Mouse (Mus musculus) right cerebral cortex, postnatal 14 days (tissue): ENCODE data around the gene Parm1.

Experiments used
- DNase-seq: peaks from one replicate; pipeline ENCODE4 v3.0.0; 2022

Gene Parm1

GRCm38 (mm10) chr5:91517480-91518301, at the start of gene Parm1:
Parm1 (plus strand) TSS chr5:91517615.
- DNase-seq = peak; percentile 77

- DNase-seq = no peak
Measured at GRCm38 (mm10) chr5:91475241-91475640, 42.2 kb upstream of the Parm1 start.

GRCm38 (mm10) chr5:91476863-91477262, 40.6 kb upstream of the Parm1 start:
- DNase-seq = no peak

GRCm38 (mm10) chr5:91478673-91479072, 38.7 kb upstream of the Parm1 start:
- no peak for DNase-seq

- no peak for DNase-seq
Measured at GRCm38 (mm10) chr5:91480129-91480528, 37.3 kb upstream of the Parm1 start.

GRCm38 (mm10) chr5:91484324-91484723, 33.1 kb upstream of the Parm1 start:
- no peak for DNase-seq

GRCm38 (mm10) chr5:91494456-91494855, 23.0 kb upstream of the Parm1 start:
- DNase-seq = no peak

- DNase-seq = no peak
Measured at GRCm38 (mm10) chr5:91501361-91501760, 16.1 kb upstream of the Parm1 start.

- no peak for DNase-seq
Measured at GRCm38 (mm10) chr5:91502366-91502765, 15.0 kb upstream of the Parm1 start.

- DNase-seq = no peak
Measured at GRCm38 (mm10) chr5:91504320-91504922, 13.0 kb upstream of the Parm1 start.

- DNase-seq = no peak
Measured at GRCm38 (mm10) chr5:91517077-91517476, 338 bp upstream of the Parm1 start.

GRCm38 (mm10) chr5:91518302-91518790, 931 bp downstream of the Parm1 start:
- no peak for DNase-seq

- DNase-seq = no peak
Measured at GRCm38 (mm10) chr5:91518946-91519345, 1.5 kb downstream of the Parm1 start.

- no peak for DNase-seq
Measured at GRCm38 (mm10) chr5:91519521-91519920, 2.1 kb downstream of the Parm1 start.

GRCm38 (mm10) chr5:91532748-91533496, 15.5 kb downstream of the Parm1 start:
- DNase-seq = no peak

GRCm38 (mm10) chr5:91559071-91559610, 41.7 kb downstream of the Parm1 start:
- no peak for DNase-seq

GRCm38 (mm10) chr5:91559711-91560110, 42.3 kb downstream of the Parm1 start:
- DNase-seq = no peak

GRCm38 (mm10) chr5:91561394-91561793, 44.0 kb downstream of the Parm1 start:
- DNase-seq = no peak

- DNase-seq = no peak
Measured at GRCm38 (mm10) chr5:91562486-91562885, 45.1 kb downstream of the Parm1 start.

GRCm38 (mm10) chr5:91564054-91564453, 46.6 kb downstream of the Parm1 start:
- no peak for DNase-seq

GRCm38 (mm10) chr5:91565458-91565857, 48.0 kb downstream of the Parm1 start:
- no peak for DNase-seq

- DNase-seq = no peak
Measured at GRCm38 (mm10) chr5:91566591-91566990, 49.2 kb downstream of the Parm1 start.

GRCm38 (mm10) chr5:91574211-91574610, 56.8 kb downstream of the Parm1 start:
- DNase-seq = no peak
